Mouse (Mus musculus) G1E (cell line): ENCODE measurements at regions not wholly inside any gene's neighbourhood (a gene's known extent, or its start where the extent isn't known, plus 50 kb on each side); places are given as distances from the start of the nearest gene placed in this dataset.

Source experiments
- ATAC-seq: 2 replicates; pipeline ENCODE4 v1.8.0; 2016; ENCODE audit warnings: mild to moderate bottlenecking; ENCODE audit not compliant: insufficient number of reproducible peaks, poor library complexity, low FRiP score, severe bottlenecking; ENCODE audit errors: extremely low read depth
- DNase-seq: peaks from one replicate; pipeline ENCODE4 v3.0.0; 2012; ENCODE audit warnings: low spot score
- H3K27me3 ChIP-seq: 2 replicates; pipeline ENCODE4 v1.6.1; 2012; ENCODE audit warnings: mild to moderate bottlenecking, low read length, inconsistent platforms; ENCODE audit not compliant: insufficient read depth
- H3K36me3 ChIP-seq: replicated peaks from 2 replicates; pipeline ENCODE3; 2012; ENCODE audit warnings: mild to moderate bottlenecking, inconsistent platforms
- H3K4me1 ChIP-seq: 2 replicates; pipeline ENCODE4 v1.6.1; 2012; ENCODE audit warnings: low read depth, low read length, inconsistent platforms, mixed read lengths; ENCODE audit not compliant: insufficient read depth
- H3K4me3 ChIP-seq: 2 replicates; pipeline ENCODE4 v1.5.1; 2012; ENCODE audit warnings: low read depth, mild to moderate bottlenecking, inconsistent platforms, low read length, moderate library complexity, mixed read lengths
- H3K9me3 ChIP-seq: replicated peaks from 2 replicates; pipeline ENCODE4 v1.6.1; 2012; ENCODE audit warnings: inconsistent platforms
- CTCF ChIP-seq: IDR thresholded peaks from 2 replicates; pipeline ENCODE4 v1.5.1; 2012; ENCODE audit warnings: low read depth, low read length, inconsistent platforms, mixed read lengths
- GATA1 ChIP-seq: IDR thresholded peaks from 2 replicates; pipeline ENCODE4 v1.6.1; 2012; ENCODE audit warnings: borderline replicate concordance, low read length, inconsistent platforms, mixed read lengths
- GATA2 ChIP-seq: IDR thresholded peaks from 2 replicates; pipeline ENCODE4 v1.6.1; 2012; ENCODE audit warnings: low read depth, low read length, inconsistent platforms, borderline replicate concordance
- POLR2AphosphoS5 ChIP-seq: IDR thresholded peaks from 2 replicates; pipeline ENCODE4 v1.6.1; 2012; ENCODE audit warnings: low read depth, low read length, inconsistent platforms; ENCODE audit not compliant: insufficient replicate concordance
- TAL1 ChIP-seq: conservative IDR thresholded peaks from 2 replicates; pipeline ENCODE4 v1.6.1; 2012; ENCODE audit warnings: low read depth, low read length, inconsistent platforms, mixed read lengths

DNA sequence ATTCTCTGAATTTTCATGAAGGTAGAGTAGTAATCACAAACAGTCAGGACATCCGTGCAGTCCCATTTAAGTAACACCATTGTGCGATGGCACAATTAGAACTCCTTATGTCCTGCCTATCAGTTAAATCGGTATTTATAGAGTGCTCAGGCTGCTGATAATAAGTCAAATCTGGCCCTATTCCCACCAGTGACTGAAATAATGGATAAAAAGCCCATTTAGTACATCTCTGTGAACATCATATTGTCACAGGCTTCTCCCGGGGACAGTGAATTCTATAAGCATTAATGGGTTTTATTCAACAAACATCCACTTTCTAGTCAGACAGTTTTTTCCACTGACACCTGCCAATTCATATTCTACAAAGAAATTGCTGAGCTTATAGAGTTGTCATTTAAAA lies 296.1 kb downstream of the Icos start:
- no peaks in the 10 kb centered on the region for H3K4me1 ChIP-seq
- no peaks in the 10 kb centered on the region for H3K36me3 ChIP-seq
- no peaks in the 10 kb centered on the region for H3K27me3 ChIP-seq
- H3K9me3 ChIP-seq: no peaks in the 10 kb centered on the region
- TF ChIP-seq GATA2 (no peak), GATA1 (no peak), POLR2AphosphoS5 (no peak)
- no peak overlapping the region for H3K4me3 ChIP-seq
- ATAC-seq (no peak), DNase-seq (no peak)

DNA sequence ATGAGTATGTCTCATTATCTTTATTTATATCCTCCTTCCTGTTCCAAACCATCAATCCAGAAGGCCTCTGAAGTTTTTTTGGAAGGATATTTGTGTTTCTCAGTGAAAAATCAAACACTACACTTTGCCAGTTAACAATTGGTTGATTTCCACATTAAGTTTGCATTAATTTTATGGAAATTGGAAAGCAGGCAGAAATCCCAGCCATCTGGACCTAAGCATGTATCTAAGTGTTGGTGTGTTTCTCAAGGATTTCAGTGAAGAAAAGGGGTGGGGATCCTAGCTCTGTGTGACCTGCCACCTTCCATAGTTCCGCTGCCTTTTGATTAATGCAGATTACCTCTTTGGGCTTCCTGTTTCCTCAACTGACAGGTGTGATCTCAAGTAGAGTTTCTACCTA lies 296.5 kb downstream of the Icos start:
- DNase-seq: no peak
- TF ChIP-seq GATA2 (no peak), TAL1 (no peak), GATA1 (no peak), CTCF (no peak), POLR2AphosphoS5 (no peak)
- no peaks in the 10 kb centered on the region for H3K4me1 ChIP-seq
- no peak for ATAC-seq
- H3K4me3 ChIP-seq: no peak overlapping the region
- H3K36me3 ChIP-seq: no peaks in the 10 kb centered on the region
- no peaks in the 10 kb centered on the region for H3K27me3 ChIP-seq
- H3K9me3 ChIP-seq: no peaks in the 10 kb centered on the region

DNA sequence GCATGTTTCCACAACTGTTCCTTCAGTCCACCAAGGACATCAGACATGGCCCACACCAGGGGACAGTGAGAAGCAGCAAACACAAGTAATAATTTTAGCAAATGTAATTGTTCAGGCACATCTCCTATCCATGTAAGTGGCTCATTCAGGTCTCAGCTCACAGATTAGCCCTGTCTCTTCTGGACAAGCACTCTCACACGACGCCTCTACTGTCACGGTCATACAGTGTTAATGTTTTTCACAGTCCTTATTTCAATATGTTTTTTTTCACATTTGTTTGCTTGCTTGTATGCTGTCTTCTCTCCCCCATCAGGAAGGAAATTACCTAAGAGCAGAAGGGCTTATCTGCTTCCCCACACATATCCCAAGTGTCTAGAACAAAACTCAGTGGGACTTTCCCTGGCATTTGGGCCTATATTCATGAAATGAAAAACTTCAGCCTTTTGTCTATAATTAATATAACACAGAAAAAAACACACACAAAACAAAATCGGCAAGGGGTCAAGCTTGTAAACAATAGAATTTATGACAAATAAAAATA lies 299.5 kb downstream of the Icos start:
- TF ChIP-seq GATA1: no peak
- TF ChIP-seq CTCF: no peak
- no peak for TF ChIP-seq POLR2AphosphoS5
- TF ChIP-seq TAL1: no peak
- TF ChIP-seq GATA2: no peak
- H3K4me1 ChIP-seq: no peaks in the 10 kb centered on the region
- no peaks in the 10 kb centered on the region for H3K9me3 ChIP-seq
- no peaks in the 10 kb centered on the region for H3K27me3 ChIP-seq
- DNase-seq (no peak), ATAC-seq (no peak)
- no peak overlapping the region for H3K4me3 ChIP-seq
- no peaks in the 10 kb centered on the region for H3K36me3 ChIP-seq

DNA sequence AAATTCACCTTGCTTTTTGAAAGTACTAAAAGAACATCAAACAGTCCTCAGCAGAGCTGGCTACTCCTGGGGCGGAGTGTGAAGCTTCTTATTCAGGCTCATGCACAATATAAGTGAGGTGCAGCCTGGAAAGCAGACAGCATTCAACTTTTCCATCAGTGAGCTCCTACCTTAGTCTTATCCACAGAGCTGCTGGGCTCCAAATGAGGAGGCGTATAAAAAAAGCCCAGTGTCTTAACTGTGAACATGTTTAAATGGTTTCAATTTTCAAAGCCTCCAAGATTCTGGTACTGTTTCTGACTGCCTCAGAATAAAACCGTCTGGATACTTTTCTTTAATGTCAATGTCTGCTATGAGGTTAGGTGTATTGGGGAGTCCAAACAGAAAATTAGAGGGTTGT lies 310.5 kb downstream of the Icos start:
- Histone ChIP-seq H3K27me3 (peaks cover 6% of the 10 kb centered on the region), H3K4me1 (no peaks in the 10 kb centered on the region), H3K36me3 (no peaks in the 10 kb centered on the region), H3K9me3 (no peaks in the 10 kb centered on the region), H3K4me3 (no peak overlapping the region)
- no peak for DNase-seq
- ATAC-seq: no peak
- no peak for TF ChIP-seq POLR2AphosphoS5

DNA sequence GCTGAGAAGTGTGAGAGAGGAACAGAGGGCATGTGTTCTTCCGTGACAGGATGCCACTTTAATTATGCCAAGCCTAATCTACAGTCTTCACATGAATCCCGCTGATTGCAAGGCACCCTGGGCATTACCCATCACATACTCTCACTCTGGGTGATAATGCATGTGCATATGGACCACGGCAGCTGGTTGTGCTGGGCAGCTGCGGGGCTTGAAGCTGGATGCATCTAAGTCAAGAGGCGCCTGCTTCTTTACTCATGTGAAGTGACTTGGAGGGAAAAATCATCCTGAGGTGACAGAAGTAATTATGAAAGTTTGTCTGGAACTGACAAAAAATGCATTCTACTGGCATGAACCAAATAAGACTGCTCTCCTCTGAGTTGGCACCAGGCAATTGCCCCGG lies 311.2 kb downstream of the Icos start:
- DNase-seq (no peak), ATAC-seq (no peak)
- H3K4me1 ChIP-seq: no peaks in the 10 kb centered on the region
- no peaks in the 10 kb centered on the region for H3K9me3 ChIP-seq
- TF ChIP-seq GATA1 (no peak), GATA2 (no peak), POLR2AphosphoS5 (no peak), TAL1 (no peak), CTCF (no peak)
- no peak overlapping the region for H3K4me3 ChIP-seq
- H3K36me3 ChIP-seq: no peaks in the 10 kb centered on the region
- peaks cover 6% of the 10 kb centered on the region for H3K27me3 ChIP-seq

DNA sequence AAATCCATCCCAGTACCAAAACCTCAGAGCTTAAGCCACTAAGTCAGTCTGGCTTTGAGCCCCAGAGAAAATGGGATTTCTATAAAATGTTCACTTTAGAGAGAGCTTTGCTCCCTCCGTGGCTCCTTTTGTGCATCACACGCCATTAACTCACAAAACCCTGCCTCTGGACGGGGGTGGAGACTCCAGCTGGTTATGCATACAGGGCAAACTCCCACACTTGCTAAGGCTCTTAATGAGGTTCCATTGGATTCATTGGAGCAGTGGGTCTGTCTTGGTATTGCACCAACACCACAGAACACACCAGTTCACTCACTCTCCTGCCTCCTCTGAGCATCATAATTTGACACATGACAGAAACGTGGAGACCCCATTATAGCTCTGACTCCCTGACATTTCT lies 311.8 kb downstream of the Icos start:
- H3K27me3 ChIP-seq: peaks cover 6% of the 10 kb centered on the region
- no peak for TF ChIP-seq GATA1
- TF ChIP-seq CTCF: no peak
- no peak for TF ChIP-seq TAL1
- no peak for TF ChIP-seq POLR2AphosphoS5
- no peak for TF ChIP-seq GATA2
- H3K9me3 ChIP-seq: no peaks in the 10 kb centered on the region
- H3K4me3 ChIP-seq: no peak overlapping the region
- ATAC-seq (no peak), DNase-seq (no peak)
- H3K36me3 ChIP-seq: no peaks in the 10 kb centered on the region
- H3K4me1 ChIP-seq: no peaks in the 10 kb centered on the region

DNA sequence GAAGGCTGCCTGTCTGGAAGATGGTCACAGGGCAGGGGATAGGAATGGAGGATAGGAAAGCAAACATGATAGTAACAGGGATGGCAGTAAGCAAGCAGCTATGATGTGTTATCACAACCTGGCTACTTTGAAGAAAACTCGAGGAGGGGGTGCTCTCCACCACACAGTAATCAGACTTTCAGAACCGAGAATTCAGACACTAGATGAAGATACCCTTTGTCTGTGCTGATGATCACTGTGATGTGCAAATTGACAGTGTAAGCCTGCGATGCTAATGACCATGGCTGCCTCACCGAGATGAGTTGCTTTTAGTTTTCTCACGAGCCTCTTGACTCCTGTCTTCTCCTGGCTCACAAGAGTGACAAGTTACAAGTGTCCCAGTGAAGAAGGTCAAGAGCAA lies 315.4 kb downstream of the Icos start:
- peaks cover 3% of the 10 kb centered on the region for H3K27me3 ChIP-seq
- TF ChIP-seq GATA1 (no peak), GATA2 (no peak), TAL1 (no peak)
- ATAC-seq (no peak), DNase-seq (no peak)
- no peak overlapping the region for H3K4me3 ChIP-seq
- H3K4me1 ChIP-seq: no peaks in the 10 kb centered on the region
- no peaks in the 10 kb centered on the region for H3K36me3 ChIP-seq
- H3K9me3 ChIP-seq: no peaks in the 10 kb centered on the region
